Mouse (Mus musculus) inflammation-experienced regulatory T-cells (primary cell): ENCODE results near the gene Pjvk. TPM values are rescaled to one million over a fixed set of nuclear protein-coding genes. Genes with fewer than 3 reads are reported as not detected.

Experiments
- polyA plus RNA-seq, 2 experiments: library from polyadenylated mRNA; unstranded; fragments of 100-300 nt; shearing (Covaris generic); gene quantifications; one replicate each; pipeline ENCODE4 v1.2.1; 2017

Pjvk gene
- polyA plus RNA-seq, result under 1 TPM in 1 of 2 experiments, not detected in 1; 0.77 TPM

DNA sequence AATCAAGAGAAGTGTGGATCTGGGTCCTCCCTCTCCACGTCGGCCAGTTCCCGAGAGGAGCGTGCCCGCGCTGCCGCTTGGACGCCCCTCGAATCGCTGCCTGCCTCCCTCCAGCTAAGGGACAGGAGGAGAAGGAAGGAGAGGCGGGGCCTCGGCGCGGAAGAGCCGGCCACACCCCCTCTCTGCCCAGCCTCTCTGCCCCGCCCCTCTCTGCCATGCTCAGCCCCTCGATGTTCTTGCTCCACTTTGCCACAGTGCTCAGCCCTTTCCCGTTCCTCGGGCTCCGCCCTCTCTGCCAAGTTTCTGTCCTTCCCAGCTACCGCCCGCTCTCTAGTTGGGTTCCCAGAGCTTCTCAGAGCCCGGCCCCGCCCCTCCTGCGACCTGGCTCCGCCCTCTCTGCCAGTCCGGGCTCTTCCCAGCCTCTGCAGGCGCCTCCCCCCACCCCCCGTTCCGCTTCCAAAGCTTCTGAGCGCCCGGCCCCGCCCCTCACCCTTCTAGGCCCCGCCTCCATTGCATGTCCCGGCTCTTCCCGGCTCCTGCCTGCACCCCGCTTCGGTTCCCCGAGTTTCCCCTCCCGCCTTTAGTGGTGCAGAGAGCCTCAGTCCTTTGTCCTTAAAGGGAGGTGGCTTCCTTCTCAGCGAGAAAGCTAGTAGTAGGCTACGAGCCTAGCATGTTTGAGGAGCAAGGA lies at the start of gene Pjvk, which contains the start of gene Prkra:
Gene Pjvk, plus strand, starts transcription at position 594 of the 688 bp plus-strand sequence.
Gene Prkra, minus strand, starts transcription at position 133 of the 688 bp plus-strand sequence.

DNA sequence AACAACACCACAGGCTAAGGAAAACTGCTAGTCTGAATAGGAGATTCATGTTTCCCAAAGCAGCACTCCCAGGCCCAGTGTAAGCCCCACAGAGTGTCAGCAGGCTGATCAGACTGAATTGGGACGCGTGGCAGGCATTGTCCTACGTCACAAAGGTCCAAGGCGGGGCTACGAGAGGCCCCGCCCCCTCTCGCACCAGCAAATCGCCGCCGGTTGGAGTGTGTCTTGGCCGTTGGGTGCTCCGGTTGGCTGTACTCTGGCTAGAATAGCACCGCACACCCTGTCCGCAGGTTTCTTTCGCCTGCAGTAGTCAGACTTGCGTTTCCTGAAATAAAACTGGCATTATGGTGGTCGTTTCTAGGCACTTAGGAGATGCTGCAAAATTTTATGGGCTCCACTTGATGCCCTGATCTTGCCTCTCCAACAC lies 24.7 kb downstream of the Pjvk start, which contains the start of gene Fkbp7:
Gene Fkbp7, minus strand, starts transcription at position 151 of the 427 bp plus-strand sequence.

DNA sequence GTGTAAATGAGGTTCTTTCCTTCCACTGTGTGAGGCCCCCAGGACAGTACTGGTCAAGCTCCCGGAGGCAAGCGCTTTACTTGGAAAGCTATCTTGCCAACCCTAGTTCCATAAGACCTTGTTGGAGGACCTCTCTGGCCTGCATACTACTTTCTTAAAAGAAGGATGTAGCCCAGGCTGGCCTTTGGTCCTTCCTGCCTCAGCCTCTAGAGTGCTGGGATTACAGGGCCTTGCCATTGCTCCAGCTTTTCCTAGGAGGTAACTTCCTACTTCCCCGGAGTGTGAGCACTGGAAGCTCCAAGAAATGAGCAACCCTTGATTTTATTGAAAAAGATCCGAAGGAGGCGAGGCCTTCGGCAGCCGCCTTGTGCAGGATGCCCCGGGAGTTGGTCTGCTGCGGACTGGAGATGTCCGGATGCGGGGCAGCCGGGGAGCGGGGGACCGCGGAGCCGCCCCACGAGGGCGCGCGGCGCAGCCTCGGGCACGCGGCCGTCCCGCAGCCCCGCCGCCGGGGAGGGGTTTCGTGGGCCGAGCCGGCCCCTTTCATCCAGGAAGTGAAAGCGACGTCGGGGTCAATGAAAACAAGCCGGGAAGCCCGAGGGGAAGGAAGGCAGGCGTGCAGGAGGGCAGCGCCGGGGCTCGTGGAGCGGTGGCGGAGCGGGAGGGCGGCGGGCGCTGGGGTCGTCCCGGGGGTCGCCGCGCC lies 26.6 kb downstream of the Pjvk start, which contains the start of gene Plekha3:
Gene Plekha3, plus strand, starts transcription at position 557 of the 703 bp plus-strand sequence.

Other genes starting within 250 kb of the Pjvk start
- 1 to 10 TPM; 3.4 to 4.2 TPM for gene Osbpl6, start 242.0 kb upstream of the Pjvk start, polyA plus RNA-seq
- 1 to 10 TPM; 7.7 to 8.8 TPM for gene Prkra, start 461 bp upstream of the Pjvk start, polyA plus RNA-seq
- 1 to 10 TPM; 2.8 to 4.1 TPM for gene Fkbp7, start 24.6 kb downstream of the Pjvk start, polyA plus RNA-seq
- 10 to 100 TPM; 44.7 to 52.4 TPM for gene Plekha3, start 26.8 kb downstream of the Pjvk start, polyA plus RNA-seq